Mouse (Mus musculus): Measurements from ENCODE around the gene Shld1.

The Shld1 gene

DNA sequence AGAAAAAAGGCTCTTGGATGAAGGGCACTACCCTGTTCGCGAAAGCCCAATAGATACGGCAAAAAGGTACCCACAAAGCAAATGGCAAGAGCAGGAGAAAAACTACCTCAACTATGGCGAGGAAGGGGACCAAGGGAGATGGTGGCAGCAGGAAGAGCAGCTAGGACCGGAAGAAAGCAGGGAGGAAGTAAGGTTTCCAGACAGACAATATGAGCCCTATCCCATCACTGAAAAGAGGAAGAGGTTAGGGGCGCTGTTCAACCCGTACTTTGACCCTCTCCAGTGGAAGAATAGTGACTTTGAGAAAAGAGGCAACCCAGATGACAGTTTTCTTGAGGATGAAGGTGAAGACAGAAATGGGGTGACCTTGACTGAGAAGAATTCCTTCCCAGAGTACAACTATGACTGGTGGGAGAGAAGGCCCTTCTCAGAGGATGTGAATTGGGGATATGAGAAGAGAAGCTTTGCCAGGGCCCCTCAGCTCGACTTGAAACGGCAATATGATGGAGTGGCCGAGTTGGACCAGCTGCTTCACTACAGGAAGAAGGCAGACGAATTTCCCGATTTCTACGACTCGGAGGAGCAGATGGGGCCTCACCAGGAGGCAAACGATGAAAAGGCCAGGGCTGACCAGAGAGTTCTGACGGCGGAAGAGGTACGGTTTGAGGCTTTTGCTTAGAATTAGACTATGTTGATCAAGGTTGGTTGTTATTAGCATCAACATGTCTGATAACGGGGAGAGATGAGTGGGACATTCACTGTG, 106.9 kb downstream of the Shld1 start:
- no peak for DNase-seq (ENCODE audit: low read depth, low spot score)

DNA sequence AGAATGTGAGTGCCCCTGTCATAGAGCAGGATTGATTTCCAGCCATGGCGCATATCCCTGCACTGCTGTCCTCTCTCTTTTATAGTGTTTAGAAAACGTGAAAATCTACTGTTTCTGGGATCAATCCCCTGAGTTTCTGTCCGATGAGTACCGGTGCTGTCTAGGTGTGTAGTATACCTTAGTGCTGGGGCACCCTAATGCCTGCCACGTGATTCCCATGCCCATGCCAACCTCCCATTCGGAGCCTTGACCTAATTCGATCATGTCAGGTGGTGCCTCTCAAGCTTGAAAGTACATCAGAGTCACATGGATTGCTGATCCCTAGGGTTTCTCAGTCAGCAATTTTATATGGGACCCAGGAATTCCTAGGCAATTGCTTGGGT, 107.5 kb downstream of the Shld1 start:
- DNase-seq (ENCODE audit: low read depth, low spot score) = no peak

Measured in WW6 (cell line).